Mouse (Mus musculus): Measurements from ENCODE around the gene Tmem44.

The Tmem44 gene

DNA sequence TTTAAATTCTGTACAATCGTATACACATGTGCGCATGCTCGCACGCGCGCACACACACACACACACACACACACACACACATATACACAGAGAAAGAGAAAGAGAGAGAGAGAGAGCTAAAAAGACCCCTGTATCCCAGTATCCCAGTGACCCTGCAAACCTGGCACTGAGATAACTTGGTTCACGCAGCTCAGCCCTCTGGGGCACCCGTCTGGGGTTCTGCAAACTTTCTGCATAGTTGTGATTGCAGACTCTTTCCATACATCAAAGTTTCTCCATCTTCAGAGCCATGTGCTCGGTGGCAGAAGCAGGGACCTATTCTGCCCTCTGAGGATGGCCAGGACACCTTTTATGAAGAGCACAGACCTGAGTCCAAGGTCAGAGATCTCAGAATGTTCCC is 33.6 kb downstream of the Tmem44 start:
- no peak for DNase-seq

- peak; percentile 40 to 56 for DNase-seq
Measured at GRCm38 (mm10) chr16:30515418-30515817, 35.2 kb downstream of the Tmem44 start.

GRCm38 (mm10) chr16:30513050-30514024 is 37.3 kb downstream of the Tmem44 start:
- no peak for DNase-seq

- no peak for DNase-seq
Measured at GRCm38 (mm10) chr16:30512375-30513049, 38.1 kb downstream of the Tmem44 start.

GRCm38 (mm10) chr16:30511563-30512340 is 38.9 kb downstream of the Tmem44 start:
- no peak for DNase-seq

DNA sequence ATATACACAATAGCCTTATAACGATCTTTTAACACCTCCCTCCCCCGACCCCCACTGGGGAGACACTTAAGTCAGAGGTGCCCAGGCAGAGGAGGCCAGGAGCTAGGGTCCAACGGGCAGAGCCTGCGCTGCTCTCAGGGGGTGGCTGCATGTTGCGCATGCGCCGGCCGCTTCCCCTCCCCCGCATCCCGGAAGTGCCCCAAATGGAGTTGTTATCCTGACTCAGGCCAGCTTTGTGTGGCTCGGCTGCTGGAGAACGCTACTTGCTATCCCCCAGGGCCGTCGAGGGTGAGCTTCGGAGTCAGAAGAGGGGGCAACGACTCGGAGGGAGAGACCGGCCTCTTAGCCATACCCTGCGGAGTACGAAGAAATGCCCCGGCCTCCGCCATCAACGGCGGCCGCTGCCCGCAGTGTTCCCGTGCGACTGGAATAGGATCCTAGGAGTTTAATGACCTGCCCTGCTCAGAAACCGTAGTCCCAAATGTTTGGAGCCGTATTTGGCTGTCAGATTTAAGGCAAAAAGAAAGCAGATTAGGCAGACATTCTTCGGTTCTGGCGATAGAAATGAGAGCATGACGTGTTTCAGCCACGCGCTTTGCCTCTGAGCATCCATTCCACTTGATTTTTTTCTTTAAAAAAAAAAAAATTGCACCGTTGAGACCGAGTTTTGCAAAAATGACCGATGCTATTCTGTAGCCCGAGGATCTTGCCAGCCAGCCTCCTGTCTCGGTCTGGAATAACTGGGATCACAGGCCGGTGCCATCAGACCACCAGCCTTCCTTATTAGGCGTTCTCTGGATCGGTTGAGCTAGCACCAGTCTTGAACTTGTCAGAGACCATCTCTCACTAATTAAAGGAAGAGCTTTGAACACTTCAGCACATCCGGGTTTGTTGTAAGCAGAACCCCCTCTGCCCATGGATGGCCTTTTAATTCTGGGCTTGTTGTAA is 39.9 kb downstream of the Tmem44 start:
- DNase-seq, result peak; percentile 89 to 90

- DNase-seq, result peak in 1 of 2 experiments; percentile 21
Measured at GRCm38 (mm10) chr16:30510091-30510490, 40.6 kb downstream of the Tmem44 start.

GRCm38 (mm10) chr16:30509340-30509739 is 41.3 kb downstream of the Tmem44 start:
- DNase-seq, result no peak

- no peak for DNase-seq
Measured at GRCm38 (mm10) chr16:30508738-30509137, 41.9 kb downstream of the Tmem44 start.

- no peak for DNase-seq
Measured at GRCm38 (mm10) chr16:30507120-30507519, 43.5 kb downstream of the Tmem44 start.

GRCm38 (mm10) chr16:30505311-30506031 is 45.2 kb downstream of the Tmem44 start:
- DNase-seq, result no peak

DNA sequence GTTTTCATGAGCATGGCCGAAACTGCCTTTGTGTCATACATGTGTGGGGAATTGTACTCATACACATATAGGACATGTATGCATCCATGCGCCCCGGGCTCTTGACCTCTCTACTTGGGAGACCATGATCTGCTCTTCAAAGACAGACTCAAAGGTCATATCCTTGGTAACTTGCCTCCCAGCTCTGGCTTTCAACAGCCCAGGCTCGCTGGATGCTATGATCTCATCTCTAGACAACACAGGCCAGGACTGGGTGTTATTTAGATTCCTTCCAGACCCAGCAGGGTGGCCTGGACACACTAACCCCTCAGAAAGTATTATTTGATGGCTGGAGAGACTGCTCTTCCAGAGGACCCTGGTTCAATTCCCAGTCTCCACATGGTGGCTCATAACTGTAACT is 45.8 kb downstream of the Tmem44 start:
- DNase-seq, result no peak

- peak; percentile 39 to 41 for DNase-seq
Measured at GRCm38 (mm10) chr16:30503958-30504357, 46.7 kb downstream of the Tmem44 start.

DNA sequence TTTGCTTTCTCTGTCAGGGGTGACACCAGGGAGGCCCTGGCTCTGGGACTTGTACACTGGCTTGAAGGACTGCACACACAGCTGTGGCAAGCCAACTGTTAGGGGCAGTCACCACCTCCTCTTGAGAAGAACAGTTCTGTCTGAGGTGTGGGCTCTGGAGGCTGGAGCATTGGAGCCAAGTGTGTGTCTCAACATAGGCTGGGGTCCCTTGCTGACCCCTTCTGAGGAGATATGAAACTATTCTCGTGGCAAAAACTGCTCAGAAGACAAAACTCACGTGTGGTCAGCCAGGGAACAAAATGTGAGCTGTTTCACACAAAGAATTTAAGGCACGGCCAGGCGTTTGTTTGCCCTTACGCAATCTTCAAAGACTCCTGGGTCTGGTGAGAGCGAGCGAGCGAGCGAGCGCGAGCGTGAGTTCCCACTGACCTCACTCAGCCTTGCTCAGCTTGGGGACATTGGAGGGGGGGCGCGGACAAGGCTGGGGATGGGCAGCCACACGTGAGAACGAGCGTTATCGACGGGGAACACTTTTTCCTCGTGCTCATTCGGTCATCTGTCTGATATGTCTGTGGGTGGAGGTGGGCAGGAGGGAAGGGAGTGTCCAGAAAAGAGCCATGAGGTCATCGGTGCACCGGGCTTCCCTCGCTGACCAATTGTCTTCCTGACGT is 48.3 kb downstream of the Tmem44 start:
- DNase-seq, result no peak

- no peak for DNase-seq
Measured at GRCm38 (mm10) chr16:30501621-30502020, 49.0 kb downstream of the Tmem44 start.

GRCm38 (mm10) chr16:30500223-30500622 is 50.4 kb downstream of the Tmem44 start:
- no peak for DNase-seq

DNA sequence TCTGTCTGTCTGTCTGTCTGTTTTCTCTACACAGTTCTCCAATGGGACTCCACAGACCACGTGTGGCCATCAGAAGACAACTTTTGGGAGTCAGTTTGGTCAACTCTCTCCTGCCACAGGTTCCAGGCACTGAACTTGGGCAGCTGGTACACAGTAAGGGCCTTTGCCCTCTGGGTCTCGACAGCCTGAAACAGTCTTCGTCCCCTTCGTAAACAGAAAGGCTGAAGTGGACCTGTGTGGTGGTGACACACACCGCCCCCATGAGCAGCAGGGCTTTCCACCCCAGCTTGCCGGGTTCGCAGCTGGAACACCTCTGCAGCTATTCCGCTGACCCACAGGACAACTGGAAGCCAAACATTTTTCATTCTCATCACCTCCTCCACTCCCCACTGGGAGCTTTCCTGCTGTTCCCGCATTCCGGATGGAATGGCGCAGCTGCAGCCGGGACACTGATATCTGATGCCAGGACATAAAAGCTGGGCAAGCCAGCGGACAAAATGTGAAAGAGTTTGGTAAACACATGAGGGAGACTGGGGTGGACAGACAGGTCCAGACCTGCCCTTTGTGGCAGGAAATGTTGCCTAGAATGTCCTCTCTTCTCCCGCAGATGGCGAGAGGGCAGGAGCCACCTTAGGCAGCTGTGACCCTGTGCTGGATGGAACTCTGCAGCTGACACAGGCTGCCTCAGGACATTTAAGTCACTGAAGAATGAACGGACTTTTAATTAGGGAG is 51.4 kb downstream of the Tmem44 start:
- no peak for DNase-seq

GRCm38 (mm10) chr16:30497307-30497706 is 53.3 kb downstream of the Tmem44 start:
- DNase-seq, result no peak

DNA sequence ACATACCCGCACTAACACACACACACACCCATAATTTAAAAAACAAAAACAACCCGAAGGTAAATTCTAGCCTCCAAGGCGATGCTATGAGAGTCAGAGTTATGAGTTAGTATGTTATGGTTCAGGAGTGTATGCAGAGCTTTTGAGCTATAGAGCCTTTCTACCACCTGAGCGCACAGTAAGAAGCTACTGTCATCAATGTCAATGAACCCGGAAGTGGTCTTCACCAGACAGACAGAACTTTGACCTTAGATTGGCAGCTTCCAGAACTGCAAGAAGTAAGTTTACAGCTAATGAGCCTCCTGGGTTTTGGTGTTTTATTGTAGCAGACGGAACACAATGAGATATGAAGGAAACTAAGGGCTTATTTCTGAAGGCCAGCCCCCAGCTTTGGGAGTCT is 55.8 kb downstream of the Tmem44 start:
- DNase-seq, result no peak

DNA sequence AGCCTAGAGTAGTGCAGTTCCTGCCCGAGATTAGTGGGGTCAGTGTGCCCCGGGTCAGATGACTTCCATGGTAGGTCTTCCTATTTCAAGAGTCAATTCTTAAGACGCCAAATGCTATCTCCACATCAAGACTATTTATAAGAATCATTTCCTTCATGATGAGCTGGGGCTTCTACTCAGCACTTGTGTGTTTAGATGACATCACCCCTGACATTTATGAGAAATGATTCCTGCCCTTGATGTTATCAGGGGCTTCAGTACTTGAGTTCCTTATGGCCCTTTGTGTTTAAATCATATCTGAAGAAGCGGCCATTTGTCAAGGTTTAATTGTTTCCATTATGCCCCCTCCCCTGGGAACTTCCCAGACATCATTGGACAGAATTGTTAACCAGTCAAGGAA is 58.9 kb downstream of the Tmem44 start:
- DNase-seq, result no peak

All from thymus, postnatal 36 days (tissue).